Mouse (Mus musculus) urinary bladder, postnatal 10 days (tissue): ENCODE data around the gene S100a10.
A peak's percentile ranks its signal among the peaks of the same experiment; 100 is the strongest.
"Not testable (repeated sequence)": the region's sequence is repeated elsewhere in the genome, so short reads cannot be mapped to it uniquely, and the experiment has no call there.

Source experiments
- DNase-seq: peaks from one replicate; pipeline ENCODE4 v3.0.0; 2022; ENCODE audit warnings: low spot score

The S100a10 gene

DNA sequence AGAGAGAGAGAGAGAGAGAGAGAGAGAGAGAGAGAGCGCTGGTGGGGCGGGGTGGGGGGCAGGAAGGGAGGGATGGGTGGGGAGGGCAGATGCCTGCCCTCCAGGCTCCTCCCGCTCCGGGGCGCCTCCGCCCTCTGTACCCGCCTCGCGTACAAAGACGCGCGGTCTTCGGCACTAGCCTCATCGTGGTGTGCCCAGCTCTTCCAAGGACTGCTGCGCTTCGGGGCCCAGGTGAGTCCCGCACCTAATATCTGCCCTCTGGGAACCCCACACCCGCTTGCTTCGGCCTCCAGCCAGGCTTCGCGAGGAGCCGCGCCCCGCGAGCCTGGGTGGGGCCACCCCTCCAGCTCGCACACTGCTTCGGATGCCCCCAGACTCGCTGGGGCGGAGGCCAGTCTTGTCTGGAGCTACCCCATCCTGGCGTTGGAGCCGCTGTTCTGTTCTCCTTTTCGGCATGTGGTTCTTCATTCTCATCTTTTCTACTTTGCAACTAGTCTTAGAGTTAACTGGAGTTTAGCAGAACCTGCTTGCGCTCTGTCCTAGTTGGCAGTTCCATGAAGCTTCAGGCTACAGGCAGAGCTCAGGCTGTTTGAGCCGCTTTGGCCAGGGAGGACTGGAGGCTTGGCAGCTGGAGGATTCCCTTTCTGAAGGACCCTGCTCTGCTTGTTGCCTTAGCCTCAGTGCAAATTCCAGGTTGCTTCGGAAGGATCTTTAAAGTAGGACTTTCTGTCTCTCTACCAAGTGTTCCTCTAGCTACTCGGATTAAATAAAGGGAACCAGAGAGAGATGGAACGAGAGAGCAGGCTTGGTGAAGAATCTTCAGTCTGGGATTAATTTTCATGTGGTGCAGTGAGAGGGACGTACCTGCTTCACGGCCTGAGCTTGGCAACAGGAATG is at the start of gene S100a10:
Gene S100a10 (plus strand): TSS at position 100 of the 897 bp plus-strand sequence.
- DNase-seq, result no peak

DNA sequence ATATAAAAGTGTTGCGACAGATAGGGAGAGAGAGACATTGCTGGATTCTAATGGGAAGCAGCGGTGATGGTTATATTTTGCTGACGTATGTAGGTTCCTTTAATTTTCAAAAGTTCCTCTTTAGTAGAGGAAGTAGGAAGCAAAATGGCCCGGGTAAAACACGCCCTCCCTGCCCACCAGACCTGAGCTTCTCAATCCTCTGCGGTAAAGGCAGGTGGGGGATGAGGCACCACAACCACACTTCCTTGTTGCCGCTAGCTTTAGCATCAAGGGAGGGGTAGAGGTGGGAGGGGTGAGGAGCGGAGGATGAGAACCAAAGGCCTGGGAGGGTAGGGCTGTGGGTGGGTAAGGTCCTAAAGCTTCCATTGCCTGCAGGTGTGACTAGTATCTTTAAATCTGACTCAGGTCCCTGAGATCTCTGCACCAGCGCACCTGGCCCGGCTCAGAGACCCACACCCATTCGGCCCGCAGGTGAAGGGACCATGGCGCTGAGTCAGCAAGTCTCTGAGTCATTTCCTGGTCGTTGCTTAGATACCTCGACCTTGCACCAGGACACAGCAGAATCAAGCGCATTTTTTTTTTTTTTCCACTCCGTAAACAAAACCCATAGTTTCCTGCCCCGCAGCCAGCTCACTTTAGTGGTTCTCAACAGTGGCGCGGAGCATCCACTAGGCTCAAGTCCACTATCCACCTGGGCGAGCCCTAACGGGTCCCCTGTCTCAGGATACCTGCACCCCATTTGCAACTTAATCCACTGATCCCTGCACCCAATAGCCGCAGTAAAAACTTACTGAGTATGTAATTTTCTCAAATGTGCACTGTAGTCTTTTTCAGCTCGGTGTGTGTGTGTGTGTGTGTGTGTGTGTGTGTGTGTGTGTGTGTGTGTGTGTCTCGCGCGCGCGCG is 48.7 kb upstream of the S100a10 start:
- DNase-seq, result no peak

DNA sequence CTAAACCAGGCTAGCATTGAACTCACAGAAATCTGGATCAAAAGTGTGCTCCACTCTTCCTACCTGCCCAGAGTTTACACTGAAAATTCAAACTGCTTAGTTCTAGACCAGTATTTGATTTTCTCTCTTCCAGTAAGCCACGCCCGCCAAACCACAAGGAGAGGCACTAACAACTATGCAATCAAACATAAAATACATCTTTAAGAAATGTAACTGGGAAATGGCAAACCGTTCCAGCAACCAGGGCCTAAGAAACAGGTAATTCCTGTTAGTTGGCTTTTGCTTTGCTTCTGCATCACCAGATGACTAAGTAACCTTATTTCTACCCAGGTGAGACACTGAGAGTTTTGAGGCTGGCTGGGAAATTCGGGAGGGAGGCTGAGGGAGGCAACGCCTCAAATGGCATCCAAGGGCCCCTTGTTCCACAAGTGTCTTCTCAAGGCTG is 48.0 kb upstream of the S100a10 start:
- no peak for DNase-seq

DNA sequence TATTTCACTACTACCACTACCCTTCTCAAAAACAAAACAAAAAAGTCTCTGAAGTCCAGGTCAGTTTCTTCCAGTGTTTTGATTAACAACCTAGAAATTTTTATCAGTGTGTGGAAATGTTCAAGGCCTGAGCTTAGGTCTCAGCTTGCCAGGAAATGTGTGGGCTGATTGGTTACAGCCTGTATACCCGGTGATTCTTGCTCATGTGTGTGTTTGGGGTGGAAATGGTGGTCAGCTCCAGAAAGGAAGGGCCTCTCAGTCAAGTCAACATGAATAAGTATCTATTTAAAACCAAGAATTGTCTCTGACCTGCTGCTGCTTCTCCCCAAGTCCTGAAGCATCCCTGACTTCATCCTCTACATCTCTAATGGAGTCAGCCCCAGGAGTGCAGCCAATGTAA is 45.6 kb upstream of the S100a10 start:
- no peak for DNase-seq

DNA sequence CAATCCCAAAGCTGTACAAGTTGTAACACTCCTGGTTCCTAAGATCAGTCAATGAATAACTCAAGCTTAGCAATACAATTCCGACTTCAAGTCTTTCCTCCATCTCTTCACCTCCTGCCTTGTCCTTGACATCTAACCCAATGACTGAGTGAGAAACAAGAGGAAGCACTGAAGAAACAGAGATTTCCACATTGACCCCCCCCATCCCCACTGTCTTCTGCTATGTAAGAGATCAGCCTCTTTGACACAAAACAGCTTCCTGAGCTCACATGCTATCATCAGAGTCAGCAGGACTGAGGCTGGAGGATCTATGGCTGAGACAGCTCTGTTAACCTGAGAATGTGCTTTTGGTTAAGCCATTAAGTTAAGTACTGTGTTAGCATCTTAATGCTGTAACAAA is 43.8 kb upstream of the S100a10 start:
- no peak for DNase-seq

DNA sequence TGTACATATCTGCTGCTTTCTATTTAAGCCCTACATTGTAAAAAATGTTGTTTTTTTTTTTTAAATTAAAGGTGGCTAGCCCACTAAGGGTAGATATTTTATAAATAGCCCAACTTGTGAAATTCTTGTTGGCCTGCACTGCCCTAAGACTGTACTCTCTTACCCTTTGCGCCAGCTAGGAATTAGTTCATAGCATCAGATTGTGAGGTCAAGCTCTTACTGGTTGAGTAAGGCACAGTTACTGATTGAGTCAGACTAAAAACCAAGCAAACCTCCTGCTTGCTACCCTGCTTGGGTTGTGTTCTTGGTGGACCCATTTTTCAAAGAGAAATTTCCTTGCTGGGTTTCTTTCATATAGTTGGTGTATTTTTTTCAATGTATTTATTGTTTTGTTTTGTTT is 43.1 kb upstream of the S100a10 start:
- no peak for DNase-seq

DNA sequence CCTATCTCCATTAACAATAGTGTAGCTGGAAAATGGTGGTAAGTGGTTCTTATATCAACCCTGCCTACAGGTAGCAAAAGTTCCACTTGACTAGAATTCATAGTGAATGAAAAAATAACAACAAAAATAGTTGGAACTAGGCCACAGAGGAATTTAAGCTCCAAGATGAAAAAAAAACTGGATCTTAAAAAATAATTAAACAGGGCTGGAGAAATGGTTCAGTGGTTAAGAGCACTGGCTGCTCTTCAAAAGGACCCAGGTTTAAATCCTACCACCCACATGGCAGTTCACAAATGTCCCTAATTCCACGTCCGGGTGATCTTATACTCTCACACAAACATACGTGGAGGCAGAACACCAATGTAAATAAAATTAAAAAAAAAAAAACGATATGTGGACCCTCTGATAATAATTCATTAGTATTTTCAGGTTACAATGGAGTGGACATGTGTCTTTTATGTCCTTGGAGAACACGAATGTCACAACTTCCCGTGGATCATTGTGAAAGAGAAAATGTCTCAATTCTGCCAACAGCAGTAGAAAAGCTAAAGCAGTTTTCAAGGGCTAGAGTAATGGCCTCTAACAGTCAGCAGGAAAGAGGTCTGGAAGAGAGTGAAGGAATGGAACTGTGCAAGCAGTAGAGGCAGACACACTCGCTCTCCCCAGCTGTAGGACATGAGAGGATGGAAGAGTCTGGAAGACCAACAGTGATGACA is 42.3 kb upstream of the S100a10 start:
- DNase-seq, result no peak

DNA sequence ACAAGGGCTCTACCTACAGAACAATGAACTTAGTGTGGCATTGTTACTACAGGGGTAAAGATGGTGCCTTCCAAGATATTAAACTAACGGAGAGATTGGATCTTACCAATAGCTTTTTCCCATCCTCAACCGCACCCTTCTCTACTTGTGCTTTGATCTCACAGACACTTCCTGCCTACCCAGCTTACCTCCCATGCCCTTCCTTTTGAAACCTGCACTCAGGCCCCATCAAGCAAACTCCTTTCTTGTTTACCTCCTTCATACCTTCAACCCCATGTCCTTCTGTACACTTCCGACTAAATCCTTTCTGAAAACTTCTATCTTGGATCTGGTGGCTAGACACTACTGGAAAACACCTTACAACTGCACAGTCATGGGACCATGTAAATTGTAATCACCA is 40.3 kb upstream of the S100a10 start:
- DNase-seq, result no peak

DNA sequence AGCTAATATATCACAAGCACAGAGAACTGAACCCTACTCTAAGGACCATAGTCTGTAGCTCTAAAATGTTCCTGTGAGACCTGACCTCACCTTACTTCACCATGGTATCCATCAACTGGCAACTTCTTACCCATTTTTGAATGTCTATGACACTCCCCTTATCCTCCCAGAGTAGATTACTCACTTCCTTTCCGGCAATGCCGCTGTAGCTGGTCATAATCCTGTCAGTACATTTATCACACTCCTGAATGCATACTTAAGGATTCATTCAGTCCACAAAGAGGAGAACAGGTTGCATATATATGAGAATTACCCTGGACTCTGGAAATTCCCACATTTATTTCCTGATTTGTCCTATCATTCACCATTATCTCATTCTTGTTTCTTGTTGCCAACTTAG is 37.5 kb upstream of the S100a10 start:
- DNase-seq, result no peak

DNA sequence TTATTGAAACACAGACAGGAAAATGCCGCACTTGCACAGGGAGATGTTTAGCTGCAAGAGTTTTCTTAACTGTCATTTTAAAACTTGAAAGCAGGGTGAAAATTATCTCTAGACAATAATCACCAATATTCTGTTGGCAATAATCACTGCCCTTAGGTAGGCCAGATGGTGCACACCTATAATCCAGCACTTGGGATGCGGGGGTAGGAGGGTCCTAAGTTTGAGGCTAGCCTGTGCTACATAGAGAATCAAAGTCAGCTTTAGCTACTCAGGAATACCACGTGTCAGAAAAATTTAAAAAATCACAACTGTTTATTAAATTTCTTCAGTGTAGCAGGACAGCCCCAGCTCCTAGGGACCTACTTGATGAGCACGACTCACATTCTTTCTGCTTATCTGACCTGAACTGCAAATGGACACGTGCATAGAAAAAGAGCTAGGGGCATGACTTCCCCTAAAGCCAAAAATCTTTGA is 35.0 kb upstream of the S100a10 start:
- DNase-seq, result no peak

DNA sequence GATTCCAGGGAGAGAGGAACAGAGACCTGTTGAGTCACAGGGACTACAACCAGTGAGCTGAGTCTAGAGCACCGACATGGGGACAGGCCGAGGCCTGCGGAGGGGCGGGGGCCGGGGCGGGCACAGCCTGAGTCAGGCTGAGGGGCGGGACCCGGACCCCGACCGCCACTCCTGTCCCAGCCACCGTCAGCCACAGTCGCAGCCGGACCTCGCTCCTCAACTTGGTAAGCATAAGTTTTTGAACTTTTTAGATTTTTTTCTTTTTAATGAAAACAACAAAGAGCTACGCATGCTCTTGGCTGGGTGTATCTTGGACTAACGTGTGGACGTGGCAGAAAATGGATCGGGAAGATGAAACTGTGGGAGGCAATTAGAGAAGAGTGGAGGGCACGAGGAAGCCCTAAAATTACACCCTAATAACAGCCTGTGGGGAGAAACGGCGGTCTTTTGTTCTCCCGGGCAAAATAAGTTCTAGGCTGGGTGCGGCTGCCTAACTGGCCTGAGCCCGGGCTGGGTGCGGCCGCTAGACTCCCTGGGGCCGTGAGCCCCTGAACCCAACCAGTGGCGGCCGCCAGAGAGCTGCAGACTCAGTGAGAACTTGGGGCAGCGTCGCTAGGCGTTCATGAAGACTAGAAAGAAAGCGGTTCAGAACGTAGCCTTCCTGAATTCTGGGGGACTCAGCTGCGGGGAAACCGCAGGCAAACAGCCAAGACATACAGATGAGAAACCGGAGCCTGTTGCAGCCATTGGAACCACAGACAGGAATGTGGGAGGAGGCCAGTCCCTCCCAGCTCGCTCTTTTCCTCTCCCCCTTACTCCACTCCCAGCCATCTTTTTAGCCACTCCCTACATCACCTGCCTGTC is 34.3 kb upstream of the S100a10 start, which contains the start of gene S100a11:
Gene S100a11 (plus strand): TSS at position 159 of the 864 bp plus-strand sequence.
- peak; percentile 14 for DNase-seq

DNA sequence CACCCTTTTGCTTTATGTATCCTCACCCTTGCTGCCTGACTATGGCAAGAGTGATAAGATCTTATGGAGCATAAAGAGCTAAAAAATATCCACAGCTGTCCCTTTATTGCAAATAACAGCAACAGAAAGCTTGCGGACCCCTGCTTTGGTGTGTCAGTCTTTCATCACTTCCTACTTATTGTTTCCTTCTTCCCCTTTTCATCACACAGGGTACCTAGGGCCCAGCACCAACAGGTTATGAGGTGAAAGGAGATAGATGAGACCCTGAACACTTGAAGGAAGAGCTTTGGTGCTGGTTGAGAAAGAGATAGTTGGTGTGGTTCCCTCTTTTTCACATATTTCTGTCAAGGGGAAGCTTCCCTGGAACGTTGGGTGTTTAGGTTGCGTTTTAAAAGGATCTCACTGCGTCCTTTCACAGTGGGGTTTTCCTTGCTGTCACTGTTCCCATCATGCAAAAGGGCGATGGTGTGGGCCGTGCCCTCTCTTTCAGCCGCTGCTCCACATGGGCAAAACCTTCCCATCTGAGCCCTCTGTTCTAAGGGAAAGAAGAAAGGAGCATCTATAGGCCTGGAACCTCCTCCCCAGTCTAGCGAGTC is 33.3 kb upstream of the S100a10 start:
- DNase-seq, result no peak

DNA sequence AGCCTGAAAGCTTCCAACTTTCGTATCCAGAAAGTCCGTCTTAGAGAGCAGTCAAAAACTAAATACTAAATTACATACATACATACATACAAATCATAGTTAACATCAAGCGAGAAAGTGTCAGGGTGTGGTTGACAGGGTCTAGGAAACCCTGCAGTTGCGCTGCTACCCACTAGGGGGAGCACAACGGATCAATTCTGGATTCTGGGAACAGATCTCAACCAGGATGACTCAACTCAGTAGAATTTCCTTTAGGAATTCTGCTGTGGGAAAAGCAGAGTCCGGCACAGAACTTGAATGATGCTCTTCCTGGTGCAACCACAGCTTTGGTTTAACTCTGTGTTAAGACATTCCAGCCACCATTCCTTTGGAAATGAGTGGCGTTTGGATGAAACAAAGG is 32.3 kb upstream of the S100a10 start:
- peak; percentile 21 for DNase-seq

DNA sequence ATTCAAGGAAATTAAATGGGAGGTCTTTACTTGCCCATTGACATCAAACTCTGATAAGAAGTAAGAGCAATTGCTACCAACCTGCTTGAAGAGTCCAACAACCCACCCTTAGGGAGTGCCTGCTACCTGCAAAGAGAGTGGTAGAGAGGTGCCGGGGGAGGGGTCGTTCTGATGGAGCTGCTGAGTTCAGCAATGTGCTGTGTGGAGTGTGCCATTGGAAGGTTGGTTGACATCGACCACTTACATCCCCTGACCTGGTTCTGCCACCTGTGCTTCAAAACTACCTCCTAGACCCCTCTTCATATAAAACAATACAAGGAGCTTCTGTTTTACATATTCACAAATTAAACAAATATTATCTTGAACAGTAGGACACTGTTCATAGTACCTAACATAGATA is 27.6 kb upstream of the S100a10 start:
- no peak for DNase-seq

DNA sequence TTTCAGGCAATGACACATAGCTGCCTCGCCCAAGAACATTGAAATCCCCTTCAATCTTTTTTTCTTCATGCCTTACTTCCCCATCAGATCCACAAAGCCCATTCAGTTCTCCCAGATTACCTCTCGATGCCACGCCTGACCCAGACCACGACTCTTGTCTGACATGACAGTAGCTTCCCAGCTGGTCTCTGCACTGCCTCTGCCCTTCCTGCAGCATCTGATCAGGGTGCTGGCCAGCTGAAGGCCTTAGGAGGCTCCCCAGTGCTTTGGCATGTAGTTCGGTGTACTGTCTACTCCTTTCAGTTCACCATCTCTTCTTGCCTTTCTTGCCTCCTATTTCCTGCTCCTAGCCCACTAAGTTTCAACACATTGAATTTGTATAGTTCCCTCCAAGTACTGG is 26.1 kb upstream of the S100a10 start:
- DNase-seq, result no peak

DNA sequence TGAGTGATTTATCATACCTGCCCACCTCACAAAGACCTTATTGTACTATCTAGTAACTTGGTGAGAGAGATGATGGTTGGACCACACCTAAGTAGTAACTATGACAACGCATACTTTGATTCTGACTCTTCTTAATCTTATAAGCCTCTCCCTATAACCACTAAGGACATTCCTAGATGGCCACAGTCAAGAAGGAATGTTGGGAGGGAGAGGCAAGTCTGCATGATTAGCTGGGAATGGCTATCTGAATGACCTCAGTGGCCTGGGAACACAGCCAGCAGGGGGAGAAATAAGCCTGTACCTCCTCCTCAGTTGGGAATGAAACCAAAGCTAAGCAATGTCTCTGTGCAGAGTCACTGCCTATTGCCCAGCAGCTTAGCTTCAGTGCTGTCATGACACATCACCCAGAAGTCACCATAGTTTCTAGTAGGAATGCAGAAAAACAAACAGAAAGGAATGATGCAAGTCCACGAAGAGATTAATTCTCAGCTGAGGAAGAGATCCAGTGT is 17.8 kb upstream of the S100a10 start:
- no peak for DNase-seq

DNA sequence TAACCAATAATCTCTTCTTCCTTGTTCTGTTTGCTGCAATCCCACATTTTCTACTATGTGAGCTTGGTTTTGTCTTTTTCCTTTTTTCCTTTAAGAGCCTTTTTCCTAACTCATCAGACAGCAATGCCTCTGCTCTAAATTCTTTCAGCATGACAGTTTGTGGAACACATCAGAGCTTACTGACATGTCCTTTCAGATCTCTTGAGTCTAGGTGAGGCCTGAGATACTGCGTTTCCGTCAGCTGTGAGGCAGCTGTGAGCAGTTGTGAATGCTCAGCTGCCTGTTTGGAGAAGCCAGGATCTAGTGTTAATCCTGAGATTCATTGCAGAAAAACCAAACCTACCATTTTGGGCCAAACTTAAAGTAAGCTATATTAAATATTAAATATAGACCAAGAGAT is 16.4 kb upstream of the S100a10 start:
- no peak for DNase-seq

DNA sequence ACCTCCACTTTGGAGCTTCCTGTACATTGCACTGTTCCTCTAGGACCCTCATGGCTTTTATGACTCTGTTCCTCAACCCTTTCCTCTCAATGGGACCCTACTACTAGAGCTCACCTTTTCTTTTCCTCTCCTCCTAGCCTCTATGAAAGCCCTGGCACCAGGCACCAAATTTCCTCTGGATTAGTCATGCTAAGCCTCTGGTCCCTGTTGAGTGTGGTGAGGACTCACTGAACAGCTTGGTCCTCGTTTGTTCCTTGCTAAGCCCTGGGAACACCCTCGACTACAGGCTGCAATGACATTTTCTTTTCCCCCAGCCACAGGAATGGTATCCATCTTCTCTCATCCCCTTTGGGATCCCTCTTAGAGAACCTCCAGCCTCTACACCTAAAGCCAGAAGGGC is 13.4 kb upstream of the S100a10 start:
- DNase-seq, result no peak

DNA sequence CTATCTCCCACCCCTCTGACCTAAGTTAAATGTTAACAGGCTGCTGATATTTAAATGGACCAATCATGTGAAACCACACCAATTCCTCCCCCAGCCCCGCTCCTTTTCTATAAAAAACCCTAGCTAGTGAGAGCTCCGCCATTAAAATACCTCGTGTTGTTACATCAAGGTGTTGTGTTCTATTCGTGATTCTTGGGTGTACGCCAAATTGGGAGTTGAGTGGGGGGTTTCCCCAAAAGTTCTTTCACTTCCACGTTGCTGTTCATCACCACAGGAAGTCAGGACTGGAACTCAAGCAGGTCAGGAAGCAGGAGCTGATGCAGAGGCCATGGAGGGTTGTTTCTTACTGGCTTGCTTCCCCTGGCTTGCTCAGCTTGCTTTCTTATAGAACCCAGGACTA is 10.7 kb upstream of the S100a10 start:
- not testable (repeated sequence) for DNase-seq

DNA sequence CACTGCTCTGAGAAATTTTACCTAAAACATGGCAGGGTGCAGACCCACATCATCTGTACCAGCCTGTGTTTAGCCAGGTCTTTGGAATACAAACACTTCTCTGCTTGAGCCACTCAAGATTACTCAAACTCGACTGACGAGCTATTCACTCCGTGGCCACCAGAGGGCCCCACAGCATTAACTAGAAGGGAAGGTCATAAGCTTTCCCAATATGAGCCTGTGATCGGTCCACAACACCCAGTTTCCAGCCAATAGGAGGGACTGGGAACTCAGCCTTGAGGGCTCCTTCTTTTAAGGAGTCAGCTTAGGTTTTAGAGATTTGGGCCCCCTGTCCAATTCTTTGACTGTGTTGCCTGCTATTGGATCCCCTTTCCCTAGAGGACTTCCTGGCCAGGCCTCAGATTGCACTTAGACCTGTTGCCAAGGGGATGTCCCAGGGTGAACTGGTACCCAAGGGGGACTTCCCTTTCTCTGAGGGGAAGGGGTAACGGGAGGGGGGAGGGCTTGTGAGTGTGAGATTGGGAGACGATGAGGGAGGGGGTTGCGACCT is 7.7 kb upstream of the S100a10 start:
- peak; percentile 53 for DNase-seq
